Mouse (Mus musculus): Measurements from ENCODE around the gene Ralgps2.

Ralgps2 gene

GRCm38 (mm10) chr1:156838177-156838576 lies 101.2 kb downstream of the Ralgps2 start, which contains the start of gene Angptl1:
Angptl1 (plus strand) TSS chr1:156838562.
- no peak for DNase-seq (ENCODE audit: low read depth in 2 of 2, low spot score in 2 of 2)

- DNase-seq (ENCODE audit: low read depth in 2 of 2, low spot score in 2 of 2), result no peak
Measured at GRCm38 (mm10) chr1:156819236-156819635, 120.2 kb downstream of the Ralgps2 start.

- DNase-seq (ENCODE audit: low read depth in 2 of 2, low spot score in 2 of 2), result no peak
Measured at GRCm38 (mm10) chr1:156813485-156813884, 125.9 kb downstream of the Ralgps2 start.

DNA sequence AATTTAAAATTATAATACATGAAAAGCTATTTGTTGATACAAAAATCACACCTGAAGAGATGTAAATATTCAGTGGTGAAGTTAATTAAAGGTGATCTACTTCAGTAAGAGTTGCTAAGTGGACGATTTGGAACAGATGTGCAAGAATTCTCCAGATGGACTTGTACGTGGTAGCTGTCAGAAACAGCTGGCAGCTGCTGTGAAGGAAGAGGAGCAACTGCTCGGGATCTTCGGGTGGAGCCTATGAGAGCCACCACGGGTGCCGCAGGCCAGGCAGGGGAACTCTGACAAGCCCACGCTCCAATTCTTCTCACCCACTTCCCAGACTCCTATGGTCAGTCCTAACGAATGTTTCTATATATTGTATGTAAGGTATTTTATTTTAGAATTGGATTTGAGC lies 126.7 kb downstream of the Ralgps2 start:
- no peak for DNase-seq (ENCODE audit: low read depth in 2 of 2, low spot score in 2 of 2)

- DNase-seq (ENCODE audit: low read depth in 2 of 2, low spot score in 2 of 2), result no peak
Measured at GRCm38 (mm10) chr1:156811928-156812327, 127.5 kb downstream of the Ralgps2 start.

GRCm38 (mm10) chr1:156808332-156808731 lies 131.1 kb downstream of the Ralgps2 start:
- DNase-seq (ENCODE audit: low read depth in 2 of 2, low spot score in 2 of 2), result no peak

- no peak for DNase-seq (ENCODE audit: low read depth in 2 of 2, low spot score in 2 of 2)
Measured at GRCm38 (mm10) chr1:156801276-156801675, 138.2 kb downstream of the Ralgps2 start.

DNA sequence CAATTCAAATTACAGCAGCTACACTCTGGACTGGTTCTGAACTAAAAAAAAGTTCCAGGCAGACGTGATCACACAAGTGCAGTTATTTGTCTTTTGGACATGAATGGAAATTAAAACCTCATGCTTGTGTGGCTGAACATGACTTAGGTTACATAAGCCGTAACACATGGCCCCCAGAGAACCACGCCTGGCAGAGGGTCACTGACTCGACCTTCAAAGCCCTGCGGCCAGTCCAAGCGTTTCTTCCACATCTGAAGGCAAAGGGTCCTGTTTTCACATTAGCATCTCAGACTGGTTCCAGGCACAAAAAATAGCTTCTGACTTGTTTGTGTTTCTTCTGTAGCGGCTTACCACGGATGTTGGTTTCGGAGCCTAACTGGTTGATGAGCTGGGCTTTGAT lies 143.2 kb downstream of the Ralgps2 start:
- no peak for DNase-seq (ENCODE audit: low read depth in 2 of 2, low spot score in 2 of 2)

DNA sequence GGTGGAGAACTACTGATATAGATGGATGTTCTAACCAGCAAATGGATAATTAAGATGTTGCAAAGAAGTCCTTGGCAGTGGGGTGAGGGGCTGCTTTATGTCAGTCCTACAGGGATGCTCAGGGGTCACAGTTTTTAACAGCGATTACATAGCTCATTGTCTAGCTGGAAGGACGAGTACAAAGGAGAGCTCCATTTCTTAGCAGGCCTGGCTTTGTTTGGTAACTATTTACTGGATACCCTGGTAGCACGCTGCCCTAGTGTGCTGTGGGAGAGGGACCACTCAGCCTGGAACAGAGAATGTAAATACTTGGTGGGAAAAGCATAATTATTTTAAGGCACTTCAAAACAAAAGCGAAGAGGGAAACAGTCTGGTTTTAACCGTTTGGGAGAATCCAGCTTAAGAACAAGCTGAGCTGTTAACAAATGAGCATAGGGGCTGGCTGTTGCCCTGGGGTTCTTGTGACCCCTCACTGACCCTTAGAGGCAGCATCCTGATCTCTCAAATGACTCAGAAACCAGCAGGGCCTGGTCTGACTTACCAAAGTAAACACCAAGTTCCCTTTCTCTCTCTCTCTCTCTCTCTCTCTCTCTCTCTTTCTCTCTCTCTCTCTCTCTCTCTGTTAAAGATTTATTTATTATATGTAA lies 149.5 kb downstream of the Ralgps2 start:
- DNase-seq (ENCODE audit: low read depth in 2 of 2, low spot score in 2 of 2), result no peak

- DNase-seq (ENCODE audit: low read depth in 2 of 2, low spot score in 2 of 2), result no peak
Measured at GRCm38 (mm10) chr1:156787164-156787863, 152.1 kb downstream of the Ralgps2 start.

DNA sequence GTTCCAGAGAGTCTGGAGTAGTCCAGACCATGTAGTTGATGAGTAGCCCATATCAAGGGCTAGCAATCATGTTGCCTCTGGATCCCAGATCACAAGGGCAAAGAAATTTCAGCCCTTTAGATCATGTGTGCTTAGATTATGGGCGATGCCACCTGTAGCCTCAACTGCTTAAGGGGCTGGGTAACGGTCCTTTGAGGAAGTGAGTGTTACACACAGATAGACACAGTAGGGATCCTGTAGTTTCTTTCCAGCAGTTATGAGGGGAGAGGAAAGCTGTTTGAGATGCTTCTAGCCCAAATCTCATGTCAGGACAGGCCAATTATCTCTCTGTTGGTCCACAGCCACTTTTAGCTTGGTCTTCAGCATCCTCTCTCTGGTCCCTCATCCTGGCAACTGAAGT lies 153.4 kb downstream of the Ralgps2 start:
- no peak for DNase-seq (ENCODE audit: low read depth in 2 of 2, low spot score in 2 of 2)

- no peak for DNase-seq (ENCODE audit: low read depth in 2 of 2, low spot score in 2 of 2)
Measured at GRCm38 (mm10) chr1:156784974-156785373, 154.5 kb downstream of the Ralgps2 start.

GRCm38 (mm10) chr1:156784116-156784515 lies 155.3 kb downstream of the Ralgps2 start:
- DNase-seq (ENCODE audit: low read depth in 2 of 2, low spot score in 2 of 2), result no peak

DNA sequence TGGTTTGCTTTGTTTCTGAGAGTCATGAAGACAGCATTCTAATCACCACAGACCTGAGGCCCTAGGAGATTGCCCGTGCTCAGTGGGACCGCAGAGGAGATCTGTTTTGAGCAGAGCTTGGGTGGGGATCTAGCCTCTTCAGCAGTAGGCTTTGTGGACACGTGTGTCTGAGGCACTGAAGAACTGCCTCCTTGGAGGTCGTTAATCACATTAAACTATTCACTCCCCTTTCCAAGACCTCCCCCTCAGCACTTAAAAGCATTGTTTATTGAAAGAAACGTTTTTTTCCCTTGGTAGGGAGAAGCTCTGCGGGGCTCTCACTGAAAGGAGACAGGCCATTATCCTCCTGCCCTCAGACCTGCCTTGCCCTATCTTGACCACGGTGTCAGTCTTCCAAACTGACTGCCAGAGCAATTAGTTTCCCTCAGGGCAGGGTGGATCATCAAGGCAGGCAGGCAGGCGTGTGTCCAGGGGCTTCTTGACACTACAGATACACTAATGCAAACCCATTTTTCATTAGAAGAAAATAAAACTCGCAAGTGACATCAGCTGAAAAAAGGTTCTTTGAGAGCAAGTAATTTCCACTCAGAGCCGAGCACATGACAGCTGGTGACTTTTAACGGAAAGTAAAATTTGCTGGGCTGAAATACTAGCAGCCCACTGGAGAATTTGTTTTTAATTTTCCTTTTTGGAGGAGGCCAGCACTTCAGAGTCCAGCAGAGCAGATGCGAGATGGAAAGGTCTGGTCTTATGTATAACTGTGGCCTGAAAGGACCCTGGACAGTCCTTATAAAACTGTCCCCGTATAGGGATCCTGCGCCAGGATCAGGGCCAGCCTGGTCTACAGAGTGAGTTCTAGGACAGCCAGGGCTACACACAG lies 157.2 kb downstream of the Ralgps2 start:
- no peak for DNase-seq (ENCODE audit: low read depth in 2 of 2, low spot score in 2 of 2)

DNA sequence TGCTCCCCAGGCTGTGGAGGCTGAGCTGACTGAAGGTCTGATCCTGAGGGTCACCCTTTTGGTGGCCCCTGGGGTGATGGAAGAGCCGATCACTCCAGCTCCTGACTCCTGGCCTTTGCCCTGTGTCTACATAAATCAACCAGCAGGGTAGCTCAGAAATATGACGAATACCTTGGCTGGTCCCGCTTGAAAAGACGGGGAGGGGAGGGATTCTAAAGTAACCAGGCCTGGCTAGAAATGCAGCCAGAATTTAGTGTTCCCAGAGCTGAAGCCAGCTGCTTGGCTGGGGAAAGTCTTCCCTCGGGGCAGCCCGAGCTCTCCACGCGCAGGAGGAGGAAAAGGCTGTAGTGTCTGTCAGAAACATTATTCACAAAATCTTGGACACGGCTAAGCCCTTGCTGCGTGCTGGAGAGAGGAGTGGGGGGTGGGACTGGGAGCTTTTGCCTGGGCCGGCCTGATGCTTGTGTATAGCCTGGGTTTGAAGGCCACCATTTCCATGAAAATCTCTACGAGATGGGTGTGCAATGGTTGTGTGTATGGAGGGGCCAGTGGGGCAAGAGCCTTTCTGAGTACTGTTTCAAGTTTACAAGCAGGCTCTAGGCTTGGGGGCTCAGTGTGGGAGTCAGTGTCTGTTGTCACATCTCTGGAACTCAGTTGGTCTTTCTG lies 158.2 kb downstream of the Ralgps2 start:
- no peak for DNase-seq (ENCODE audit: low read depth in 2 of 2, low spot score in 2 of 2)

DNA sequence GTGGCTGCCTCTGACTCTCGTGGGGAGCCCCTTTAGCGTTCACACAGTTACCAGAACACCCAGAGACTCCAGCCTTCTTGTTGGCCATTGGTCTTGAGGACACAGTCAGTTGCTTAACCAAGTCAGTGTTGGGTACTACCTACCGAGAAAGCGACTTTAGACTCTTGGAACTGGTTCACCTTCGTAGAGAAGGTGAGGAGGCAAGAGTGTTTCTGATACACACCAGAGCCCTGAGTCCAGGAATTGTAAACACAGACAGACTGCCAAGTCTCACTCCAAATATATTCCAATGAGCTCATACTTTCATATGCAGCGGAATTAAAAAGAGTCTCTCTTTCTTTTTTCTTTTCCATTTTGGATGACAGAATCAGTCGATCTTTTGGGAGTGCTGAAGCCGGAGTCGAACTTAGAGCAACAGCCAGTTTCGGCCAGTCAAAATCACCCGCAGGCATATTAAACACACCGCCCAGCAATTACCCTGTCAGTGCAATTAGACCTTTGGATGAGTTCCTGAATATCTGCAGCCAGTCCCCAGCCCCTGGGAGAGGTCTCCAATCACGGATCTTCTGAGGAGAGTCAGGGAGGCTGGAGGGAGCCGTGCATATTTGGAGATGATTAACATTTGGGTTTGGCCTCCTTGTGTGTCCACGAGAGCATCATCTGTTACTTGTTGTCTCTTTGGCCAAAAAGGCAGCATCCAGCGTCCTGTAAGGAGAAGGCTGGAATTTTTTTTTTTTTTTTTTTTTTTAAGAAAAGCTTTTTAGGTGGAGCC lies 159.0 kb downstream of the Ralgps2 start:
- DNase-seq (ENCODE audit: low read depth in 2 of 2, low spot score in 2 of 2), result no peak

DNA sequence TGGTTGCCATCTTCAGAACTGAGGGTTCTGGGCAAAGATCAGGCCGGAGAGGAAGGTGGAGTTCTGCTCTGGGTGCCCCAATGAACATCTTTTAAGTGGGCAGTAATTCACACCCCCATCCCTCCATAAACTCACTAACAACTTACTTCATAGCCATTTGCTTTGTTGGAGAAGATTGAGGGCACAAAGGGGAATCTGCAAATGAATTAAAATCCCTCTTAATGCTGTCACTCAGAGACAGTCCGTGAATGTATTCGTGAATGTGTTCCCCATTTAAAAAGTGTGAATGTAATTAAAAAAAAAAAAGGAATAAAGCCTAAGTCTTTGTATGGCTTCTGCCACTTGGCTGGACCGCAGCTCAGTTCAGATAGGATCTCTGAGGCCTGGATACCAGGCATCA lies 159.8 kb downstream of the Ralgps2 start:
- DNase-seq (ENCODE audit: low read depth in 2 of 2, low spot score in 2 of 2), result no peak

GRCm38 (mm10) chr1:156778977-156779376 lies 160.4 kb downstream of the Ralgps2 start:
- DNase-seq (ENCODE audit: low read depth in 2 of 2, low spot score in 2 of 2), result no peak

GRCm38 (mm10) chr1:156777896-156778295 lies 161.5 kb downstream of the Ralgps2 start:
- no peak for DNase-seq (ENCODE audit: low read depth in 2 of 2, low spot score in 2 of 2)

DNA sequence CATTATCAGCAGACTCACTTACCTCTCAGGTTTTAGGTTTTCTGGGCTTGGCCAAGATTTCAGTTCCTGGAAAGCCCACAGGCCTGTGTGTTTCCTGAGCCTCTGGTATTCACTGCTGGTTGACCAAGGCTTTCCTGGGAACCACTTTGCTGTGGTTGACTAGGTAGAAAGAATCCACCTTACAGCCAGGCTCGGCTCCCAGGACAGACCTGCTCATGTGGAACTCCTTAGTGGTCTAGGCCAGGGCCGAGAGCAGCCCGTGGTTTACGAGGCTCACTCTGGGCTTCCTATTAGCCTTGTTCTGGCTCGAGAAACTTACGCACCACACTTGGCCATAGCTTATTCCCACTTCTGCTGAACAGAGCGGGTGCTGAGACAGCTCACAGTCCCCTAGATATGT lies 163.4 kb downstream of the Ralgps2 start:
- no peak for DNase-seq (ENCODE audit: low read depth in 2 of 2, low spot score in 2 of 2)

- no peak for DNase-seq (ENCODE audit: low read depth in 2 of 2, low spot score in 2 of 2)
Measured at GRCm38 (mm10) chr1:156775190-156775589, 164.2 kb downstream of the Ralgps2 start.

All from CD8-positive naive resting alpha-beta T cell, adult 2 months (primary cell).